19 mouse cellular contexts compared by ENCODE assay signal in the genomic region with DNA sequence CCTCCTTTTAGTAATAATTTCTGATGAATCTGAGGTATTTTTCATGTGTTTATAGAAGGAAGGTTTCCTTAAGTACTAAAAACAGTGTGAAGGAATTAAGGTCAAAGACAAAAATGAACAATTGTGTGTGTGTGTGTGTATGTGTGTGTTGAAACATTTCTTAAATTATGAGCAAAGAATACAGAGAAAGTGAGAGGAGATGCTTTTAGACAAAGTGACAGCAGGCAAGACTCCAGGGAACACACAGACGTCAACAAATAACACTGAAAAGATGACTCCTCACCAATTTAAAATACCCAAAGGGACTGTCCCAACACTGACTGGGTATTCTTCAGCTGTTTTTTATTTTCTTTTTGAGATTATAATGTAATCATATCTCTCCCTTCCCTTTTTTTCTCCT. TPM values are rescaled to one million over a fixed set of nuclear protein-coding genes. Genes with fewer than 3 reads are reported as not detected.
"Had no signal": no experiment of that assay in that cellular context is flagged by ENCODE, and none has a peak within 500 bp of the region (broad histone marks: within the 10 kb centered on the region; RNA-seq: fewer than 3 reads in every experiment).

No protein-coding gene starts in this region.

- H3K4me2 ChIP-seq: liver, embryonic 11.5 days; liver, embryonic 13.5 days; liver, embryonic 15.5 days; lung, embryonic 15.5 days; midbrain, embryonic 12.5 days; neural tube, embryonic 13.5 days; neural tube, embryonic 15.5 days; stomach, embryonic 15.5 days had no signal

- H3K4me1 ChIP-seq: liver, embryonic 13.5 days; midbrain, embryonic 10.5 days; midbrain, embryonic 12.5 days; neural tube, embryonic 13.5 days; neural tube, embryonic 15.5 days had no signal

- DNase-seq: liver, embryonic 13.5 days; liver, postnatal 0 days; midbrain, embryonic 14.5 days; retina, postnatal 1 day; right cerebral cortex, adult 18-20 months; thymus, adult 2 months; thymus, postnatal 25 days; thymus, postnatal 4 days had no signal

- H3K4me3 ChIP-seq: liver, embryonic 13.5 days; liver, embryonic 15.5 days; lung, embryonic 15.5 days; midbrain, embryonic 10.5 days; midbrain, embryonic 12.5 days; myocyte; neural tube, embryonic 13.5 days; neural tube, embryonic 15.5 days; stomach, embryonic 15.5 days had no signal

- H3K27me3 ChIP-seq: liver, embryonic 13.5 days; liver, embryonic 15.5 days; lung, embryonic 15.5 days; midbrain, embryonic 12.5 days; neural tube, embryonic 13.5 days; neural tube, embryonic 15.5 days; stomach, embryonic 15.5 days had no signal

- H3K27ac ChIP-seq: liver, embryonic 13.5 days; liver, embryonic 15.5 days; midbrain, embryonic 10.5 days; midbrain, embryonic 12.5 days; neural tube, embryonic 13.5 days; neural tube, embryonic 15.5 days; stomach, embryonic 15.5 days; stomach, postnatal 0 days had no signal

- H3K36me3 ChIP-seq: liver, embryonic 13.5 days; liver, embryonic 15.5 days; lung, embryonic 15.5 days; midbrain, embryonic 10.5 days; midbrain, embryonic 12.5 days; neural tube, embryonic 13.5 days; neural tube, embryonic 15.5 days; stomach, embryonic 15.5 days had no signal

- H3K9me3 ChIP-seq: liver, embryonic 13.5 days; liver, embryonic 15.5 days; lung, embryonic 15.5 days; midbrain, embryonic 10.5 days; midbrain, embryonic 12.5 days; neural tube, embryonic 13.5 days; neural tube, embryonic 15.5 days; stomach, embryonic 15.5 days had no signal

- ATAC-seq: liver, postnatal 0 days; midbrain, embryonic 16.5 days had no signal

- H3K9ac ChIP-seq: liver, embryonic 13.5 days; liver, embryonic 15.5 days; liver, postnatal 0 days; lung, embryonic 15.5 days; midbrain, embryonic 12.5 days; neural tube, embryonic 13.5 days; neural tube, embryonic 15.5 days; stomach, embryonic 15.5 days had no signal

RNA-seq across cellular contexts. Expression of a gene that starts 37.0 kb away (rescaled TPM):
- polyA plus RNA-seq: midbrain, embryonic 10.5 days; myocyte had no signal
